Mouse (Mus musculus): ENCODE results near the gene Arhgap27.
"Not testable (repeated sequence)": the region's sequence is repeated elsewhere in the genome, so short reads cannot be mapped to it uniquely, and the experiment has no call there.

Gene Arhgap27

GRCm38 (mm10) chr11:103333719-103334398 lies 29.6 kb downstream of the Arhgap27 start:
- DNase-seq (ENCODE audit: low read depth, low spot score), result no peak

DNA sequence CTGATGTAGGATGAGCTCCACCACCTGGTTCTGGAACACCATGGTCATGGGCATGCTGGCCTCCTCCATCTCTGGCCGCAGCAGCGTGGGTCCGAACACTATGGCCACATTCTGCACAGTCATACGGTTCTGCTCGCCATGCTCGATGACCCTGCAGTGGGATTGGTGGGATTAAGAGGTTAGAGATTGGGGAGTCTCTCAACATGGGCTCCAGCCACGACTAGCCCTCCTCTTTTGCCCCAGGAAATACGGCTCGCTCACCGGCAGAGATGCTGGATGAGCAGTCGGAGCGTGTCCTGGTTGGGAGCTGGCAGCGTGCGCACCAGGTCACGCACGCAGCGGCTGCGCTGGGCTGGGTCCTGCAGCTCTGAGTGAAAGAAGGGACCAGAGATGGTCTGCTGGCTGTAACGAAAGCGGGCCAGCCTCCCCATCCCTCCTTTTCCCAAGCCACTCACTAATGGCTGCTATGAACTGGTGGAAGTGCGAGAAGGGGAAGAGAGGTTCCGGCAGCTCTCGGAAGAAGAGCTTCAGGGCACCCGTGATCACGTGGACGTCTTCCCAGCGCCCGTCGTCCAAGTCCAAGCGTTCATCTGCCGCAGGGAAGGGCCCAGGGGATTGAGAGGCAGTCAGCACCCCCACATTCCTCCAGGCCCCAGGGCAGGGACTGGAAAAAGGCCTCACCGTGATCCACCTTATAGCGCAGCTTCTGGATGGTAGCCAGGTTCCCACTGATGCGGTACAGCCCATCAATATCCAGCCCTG lies 30.4 kb downstream of the Arhgap27 start:
- DNase-seq (ENCODE audit: low read depth, low spot score), result no peak

DNA sequence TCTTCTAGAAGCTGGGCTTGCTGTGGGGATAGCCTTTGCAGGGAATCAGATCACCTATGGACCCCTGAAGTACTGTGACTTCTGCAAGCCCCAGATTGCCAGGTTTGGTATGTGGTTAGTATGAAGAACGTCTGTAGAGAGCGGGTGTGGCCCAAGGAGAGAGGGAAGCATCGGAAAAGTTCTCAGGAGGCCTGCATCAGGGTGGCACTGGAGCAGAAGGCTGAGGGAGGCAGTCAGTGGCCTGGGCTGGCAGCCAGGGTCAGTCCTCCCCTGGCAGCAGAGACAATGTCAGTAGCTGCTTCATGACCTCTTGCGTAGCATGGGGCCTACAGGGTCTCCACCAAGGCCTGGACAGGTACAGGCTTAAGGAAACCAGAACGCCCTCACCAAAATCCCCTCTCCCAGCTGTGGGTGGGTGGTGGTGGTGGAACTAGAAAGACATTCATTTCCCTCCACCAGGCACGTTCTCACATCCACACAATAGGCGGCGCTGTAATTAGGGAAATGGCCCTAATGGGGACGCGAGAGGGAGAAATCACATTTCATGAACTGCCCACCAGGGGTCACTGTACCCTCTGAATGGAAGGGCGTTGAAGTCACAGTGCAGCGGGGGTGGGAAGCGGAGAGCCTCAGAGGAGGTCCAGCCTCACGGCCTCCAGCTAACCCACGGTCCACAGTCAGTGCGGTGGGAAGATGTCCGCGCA lies 31.2 kb downstream of the Arhgap27 start:
- peak; percentile 68 for DNase-seq (ENCODE audit: low read depth, low spot score)

DNA sequence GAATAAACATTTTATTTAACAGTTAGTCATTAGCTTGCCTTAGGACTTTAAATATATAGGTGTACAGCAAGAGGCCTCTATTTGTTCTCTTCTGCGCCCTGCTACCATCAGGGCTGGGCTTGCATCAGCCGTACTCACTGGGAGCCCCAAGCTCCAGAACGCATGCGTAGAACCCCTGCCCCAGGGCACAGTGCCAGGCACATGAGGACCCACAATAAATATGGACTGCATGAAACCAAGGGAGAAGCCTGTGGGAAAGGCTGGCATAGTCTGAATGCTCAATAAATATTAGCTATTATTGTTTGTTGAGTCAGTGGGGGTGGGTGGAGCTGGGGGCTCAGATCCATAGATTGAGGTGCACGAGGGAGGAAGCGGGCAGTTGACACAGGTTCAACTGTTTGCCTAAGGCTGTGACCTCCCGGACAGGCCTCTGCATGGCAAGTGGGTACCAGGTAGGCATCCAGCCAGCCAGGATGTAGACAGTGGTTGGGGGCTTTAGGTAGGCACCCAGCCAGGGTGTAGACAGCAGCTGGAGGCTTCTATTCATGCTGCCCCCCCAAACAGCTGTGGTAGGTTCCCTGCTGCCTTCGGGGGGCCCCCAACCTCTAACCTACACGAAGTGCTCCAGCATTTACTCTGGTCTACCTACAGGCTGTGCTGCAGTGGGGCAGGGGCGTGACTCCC lies 31.8 kb downstream of the Arhgap27 start:
- no peak for DNase-seq (ENCODE audit: low read depth, low spot score)

- no peak for DNase-seq (ENCODE audit: low read depth, low spot score)
These were observed 32.7 kb downstream of the Arhgap27 start for GRCm38 (mm10) chr11:103330651-103331319.

- DNase-seq (ENCODE audit: low read depth, low spot score), result no peak
These were observed 36.5 kb downstream of the Arhgap27 start for GRCm38 (mm10) chr11:103326950-103327349.

GRCm38 (mm10) chr11:103325172-103325571 lies 38.3 kb downstream of the Arhgap27 start:
- DNase-seq (ENCODE audit: low read depth, low spot score), result peak; percentile 59

- no peak for DNase-seq (ENCODE audit: low read depth, low spot score)
These were observed 38.8 kb downstream of the Arhgap27 start for GRCm38 (mm10) chr11:103324723-103325122.

GRCm38 (mm10) chr11:103322832-103323231 lies 40.7 kb downstream of the Arhgap27 start:
- DNase-seq (ENCODE audit: low read depth, low spot score), result not testable (repeated sequence)

DNA sequence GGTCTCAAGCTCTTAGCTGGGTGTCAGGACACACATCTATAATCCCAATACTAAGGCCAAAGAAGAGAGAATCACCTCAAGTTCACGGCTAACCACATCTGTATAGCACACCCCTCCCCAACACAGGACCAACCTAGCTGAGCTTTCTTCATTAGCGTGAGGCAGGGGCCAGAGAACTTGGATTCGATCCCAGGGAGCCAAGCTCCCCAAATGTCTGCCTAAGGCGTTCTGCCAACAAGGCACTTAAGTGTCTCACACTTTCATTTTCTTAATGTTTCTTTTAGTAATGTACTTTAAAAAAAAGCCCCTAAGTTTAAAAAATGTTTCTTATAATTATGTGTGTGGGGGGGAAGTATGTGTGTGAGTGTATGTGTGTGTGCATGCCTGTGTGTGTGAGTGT lies 42.8 kb downstream of the Arhgap27 start:
- DNase-seq (ENCODE audit: low read depth, low spot score), result no peak

DNA sequence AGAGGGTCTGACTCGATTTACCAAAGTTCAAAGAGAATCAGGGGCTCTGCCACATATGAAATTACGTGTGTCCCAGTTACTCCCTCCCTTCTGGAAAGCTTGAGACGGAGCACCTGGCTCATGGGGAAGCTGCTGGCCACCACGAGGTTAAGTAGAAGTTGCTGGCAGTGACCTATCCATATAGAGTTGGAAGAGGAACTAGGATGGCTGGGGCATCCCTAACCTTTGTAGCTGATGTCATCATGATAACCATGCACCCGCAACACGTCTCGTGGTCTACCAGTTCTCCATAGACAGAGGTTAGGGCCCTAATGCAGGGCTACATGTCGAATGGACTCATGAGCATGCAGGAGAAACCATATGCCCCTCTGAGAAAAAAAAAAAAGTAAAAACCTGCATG lies 43.3 kb downstream of the Arhgap27 start:
- no peak for DNase-seq (ENCODE audit: low read depth, low spot score)

GRCm38 (mm10) chr11:103318042-103318441 lies 45.5 kb downstream of the Arhgap27 start:
- DNase-seq (ENCODE audit: low read depth, low spot score), result no peak

- DNase-seq (ENCODE audit: low read depth, low spot score), result no peak
These were observed 48.1 kb downstream of the Arhgap27 start for GRCm38 (mm10) chr11:103315379-103315778.

DNA sequence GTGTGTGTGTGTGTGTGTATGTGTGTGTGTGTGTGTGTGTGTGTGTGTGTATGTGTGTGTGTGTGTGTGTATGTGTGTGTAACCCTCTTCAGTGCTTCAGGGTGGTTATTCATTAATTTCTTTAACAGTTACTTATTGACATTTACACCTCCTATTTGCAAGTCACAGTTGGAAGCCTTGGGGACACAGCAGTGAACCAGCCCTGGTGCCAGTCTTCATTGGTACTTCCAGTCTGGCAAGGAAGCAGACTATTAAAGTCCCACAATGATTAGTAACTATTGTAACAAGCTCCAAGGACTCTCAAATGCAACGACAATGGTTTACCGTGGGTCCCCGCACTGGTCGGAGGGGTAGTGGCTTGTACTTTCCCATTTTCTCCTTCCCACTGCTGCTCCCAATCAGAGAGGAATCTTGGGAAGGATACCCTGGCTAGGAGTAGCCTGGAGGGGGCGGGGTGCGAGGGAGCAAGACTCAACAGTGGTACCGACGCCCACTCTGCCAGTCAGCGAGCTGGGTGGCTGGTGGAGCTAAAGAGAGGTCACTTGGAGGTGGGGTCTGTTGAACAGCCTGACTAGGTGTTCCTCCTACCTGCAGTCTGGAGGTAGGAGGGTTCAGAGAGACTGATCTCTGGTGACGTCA lies 48.6 kb downstream of the Arhgap27 start:
- DNase-seq (ENCODE audit: low read depth, low spot score), result no peak

DNA sequence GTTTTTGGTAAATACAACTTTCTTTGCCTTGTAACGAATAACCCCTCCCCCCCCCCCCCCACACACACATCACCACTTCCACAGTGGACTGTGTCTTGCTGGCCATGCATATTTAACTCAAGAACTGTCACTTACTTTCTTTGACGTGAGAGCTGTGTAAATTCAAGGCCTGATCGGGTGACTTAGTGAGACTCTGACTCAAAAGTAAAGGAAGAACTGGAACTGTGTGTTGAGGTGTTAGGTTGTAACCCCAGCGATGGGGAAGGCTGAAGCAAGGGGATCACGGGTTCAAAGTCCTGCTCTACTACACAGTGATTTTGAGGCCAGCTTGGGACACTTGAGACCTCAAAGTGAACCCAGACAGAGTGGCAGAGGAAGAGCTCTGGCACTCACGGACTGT lies 50.0 kb downstream of the Arhgap27 start:
- no peak for DNase-seq (ENCODE audit: low read depth, low spot score)

DNA sequence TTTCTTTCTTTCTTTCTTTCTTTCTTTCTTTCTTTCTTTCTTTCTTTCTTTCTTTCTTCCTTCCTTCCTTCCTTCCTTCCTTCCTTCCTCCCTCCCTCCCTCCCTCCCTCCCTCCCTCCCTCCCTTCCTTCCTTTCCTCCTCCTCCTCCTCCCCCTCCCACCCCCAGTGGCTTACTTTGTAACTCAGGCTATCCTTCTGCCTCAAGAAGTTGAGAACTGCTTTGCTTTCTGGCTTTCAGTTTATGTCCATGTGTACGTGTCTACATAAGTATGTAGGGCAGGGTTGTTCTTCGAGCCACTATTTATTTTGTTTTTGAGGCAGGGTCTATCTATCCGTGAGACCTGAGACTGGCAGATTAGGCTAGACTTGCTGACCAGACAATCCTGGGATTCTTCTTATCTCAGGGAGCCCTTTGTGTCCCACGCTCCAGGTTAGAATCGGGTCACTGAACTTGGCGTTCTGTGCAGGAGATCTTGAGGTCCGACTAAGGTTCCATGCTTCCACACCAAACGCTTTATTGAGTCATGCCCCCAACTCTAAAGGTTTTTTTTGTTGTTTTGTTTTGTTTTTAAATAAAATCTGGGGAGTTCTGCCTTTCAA lies 50.7 kb downstream of the Arhgap27 start:
- no peak for DNase-seq (ENCODE audit: low read depth, low spot score)

GRCm38 (mm10) chr11:103311960-103312611 lies 51.4 kb downstream of the Arhgap27 start:
- no peak for DNase-seq (ENCODE audit: low read depth, low spot score)

DNA sequence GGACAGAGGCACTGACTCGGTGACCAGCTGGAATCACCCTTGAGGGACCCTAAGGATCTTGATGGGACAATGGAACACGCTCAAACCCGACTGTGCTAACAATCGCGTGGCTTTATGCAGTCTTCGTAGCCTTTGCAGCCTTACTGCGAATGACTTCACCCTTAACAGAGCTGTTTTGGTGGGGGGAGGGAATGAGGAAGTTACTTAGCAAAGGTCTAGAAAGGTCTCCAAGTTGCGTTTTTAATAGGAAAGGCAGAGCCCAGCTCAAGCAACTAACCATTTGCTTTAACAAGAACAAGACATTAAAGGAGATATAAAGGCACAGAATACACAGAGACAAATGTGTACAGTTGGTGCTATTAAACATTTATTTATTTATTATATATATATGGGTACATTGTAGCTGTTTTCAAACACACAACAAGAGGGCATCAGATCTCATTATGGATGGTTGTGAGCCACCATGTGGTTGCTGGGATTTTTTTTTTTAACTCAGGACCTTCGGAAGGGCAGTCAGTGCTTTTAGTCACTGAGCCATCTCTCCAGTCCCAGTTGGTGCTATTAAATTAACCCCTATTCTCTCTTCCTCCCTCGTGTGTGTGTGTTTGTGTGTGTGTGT lies 53.4 kb downstream of the Arhgap27 start:
- no peak for DNase-seq (ENCODE audit: low read depth, low spot score)

DNA sequence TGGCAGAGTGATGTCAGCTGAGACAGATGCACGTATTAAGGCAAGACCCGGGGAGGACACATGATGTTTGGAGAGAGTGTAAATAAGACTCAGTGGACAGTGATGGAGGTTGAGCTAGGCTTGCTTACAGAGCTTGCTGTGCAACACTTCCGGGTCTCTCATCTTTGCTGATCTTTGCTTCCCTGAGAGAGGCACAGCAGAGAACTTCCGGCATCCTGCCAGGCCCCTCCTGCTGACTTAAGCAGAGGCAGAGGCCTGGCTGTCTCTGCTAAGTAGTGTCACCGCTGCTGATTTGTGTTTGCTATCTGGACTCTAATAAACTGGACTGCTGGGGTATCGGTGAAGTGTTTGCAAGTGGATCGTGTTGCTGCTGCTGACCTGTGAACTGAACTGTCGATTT lies 55.6 kb downstream of the Arhgap27 start:
- DNase-seq (ENCODE audit: low read depth, low spot score), result peak; percentile 74

DNA sequence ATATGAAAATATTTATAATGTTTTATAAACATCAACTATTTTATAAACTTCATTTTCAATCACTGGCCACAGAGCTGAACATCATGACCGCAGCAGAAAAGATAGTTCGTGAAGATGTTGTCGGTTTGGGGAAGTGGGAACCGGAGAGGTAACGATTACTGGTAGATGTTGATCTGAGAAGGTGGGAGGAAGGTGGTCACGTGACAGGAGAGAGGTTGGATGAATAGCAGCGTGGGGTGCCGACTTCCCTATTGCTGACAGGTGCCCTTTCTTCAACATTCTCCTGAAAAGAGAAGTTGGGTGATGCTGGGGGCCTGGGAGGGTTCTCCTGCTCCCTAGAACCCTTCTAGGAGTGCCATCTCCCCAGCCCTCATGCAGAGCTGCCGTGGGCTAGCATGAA lies 59.0 kb downstream of the Arhgap27 start:
- DNase-seq (ENCODE audit: low read depth, low spot score), result no peak

Data from skeletal muscle tissue, adult 2 months (tissue).